Mouse (Mus musculus): ENCODE results near the gene Smim9. TPM values are rescaled to one million over a fixed set of nuclear protein-coding genes. Genes with fewer than 3 reads are reported as not detected.

Gene Smim9
- total RNA-seq, 2 experiments from 2014 or later: not detected

Other genes starting within 250 kb of the Smim9 start
- 1 to 10 TPM; 2.2 to 2.4 TPM for gene Gab3, start 78.3 kb downstream of the Smim9 start, total RNA-seq (2021)
- 10 to 100 TPM; 25.9 to 26.4 TPM for gene Dkc1, start 67.9 kb downstream of the Smim9 start, total RNA-seq (2021)
- 10 to 100 TPM; 21.0 to 21.8 TPM for gene Mpp1, start 32.8 kb downstream of the Smim9 start, total RNA-seq (2021)
- 100 to 1,000 TPM; 118 to 146 TPM for gene Fundc2, start 218.6 kb upstream of the Smim9 start, total RNA-seq (2021)
- gene F8, start 218.8 kb upstream of the Smim9 start, total RNA-seq (2021): 1 to 10 TPM; 1.8 TPM